Mouse (Mus musculus) testis, postnatal 10 days (tissue): ENCODE data around the gene Pax7.

ENCODE experiments used
- DNase-seq: peaks from one replicate; pipeline ENCODE4 v3.0.0; 2021; ENCODE audit warnings: low spot score

Gene Pax7

DNA sequence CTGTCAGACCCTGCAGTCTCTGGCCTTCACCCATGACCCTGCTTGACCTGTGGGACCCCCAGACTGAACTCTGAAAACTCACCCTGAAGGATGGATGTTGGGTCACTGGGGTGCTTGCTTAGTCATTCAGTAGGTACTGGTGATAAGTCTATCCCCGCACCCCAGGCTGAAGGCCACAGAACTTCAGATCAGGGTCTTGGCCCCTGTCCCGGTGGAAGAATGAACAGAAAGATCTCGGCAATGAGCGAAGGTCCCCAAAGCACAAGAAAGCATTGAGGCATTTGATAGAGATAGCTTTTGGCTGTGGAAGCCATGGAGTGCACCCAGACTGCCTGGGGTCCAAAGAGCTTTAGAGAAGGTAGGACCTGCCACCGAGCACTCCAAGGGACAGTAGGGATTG, 82.4 kb downstream of the Pax7 start:
- no peak for DNase-seq

DNA sequence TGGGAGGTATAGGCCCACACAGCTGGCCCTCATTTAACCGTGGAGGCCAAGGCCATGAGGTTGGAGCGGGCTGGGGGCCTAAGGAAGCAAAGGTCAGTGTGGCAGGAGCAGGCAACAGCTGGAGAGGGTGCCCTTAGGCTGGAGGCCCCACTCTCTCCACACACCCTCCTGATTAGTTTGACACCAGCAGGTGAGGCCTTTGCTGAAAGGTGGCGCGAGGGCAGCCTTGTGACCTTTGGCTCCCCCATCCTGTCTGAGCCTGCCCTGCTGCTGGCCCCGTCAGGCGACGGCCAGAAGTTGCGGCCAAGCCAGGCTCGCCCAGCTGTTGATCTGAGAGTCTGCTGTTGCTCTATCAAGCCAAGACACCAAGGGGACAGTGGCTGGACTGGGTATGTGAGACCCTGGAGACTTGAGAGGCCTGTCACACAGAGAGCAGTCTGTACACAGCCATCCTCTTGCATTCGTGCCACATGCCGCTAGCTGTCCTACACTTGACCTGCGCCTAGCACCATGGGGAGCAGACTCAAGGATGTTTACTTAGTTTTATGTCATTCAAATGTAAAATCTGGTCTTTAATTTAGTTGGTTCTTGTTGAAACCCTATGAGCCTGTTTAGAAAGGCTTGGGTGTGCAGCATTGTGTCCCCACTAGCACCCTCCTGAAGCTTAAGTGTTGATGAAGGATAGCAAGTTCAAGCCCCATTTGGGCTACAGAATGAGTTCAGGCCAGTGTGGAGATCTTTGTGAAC, 86.0 kb downstream of the Pax7 start:
- no peak for DNase-seq

DNA sequence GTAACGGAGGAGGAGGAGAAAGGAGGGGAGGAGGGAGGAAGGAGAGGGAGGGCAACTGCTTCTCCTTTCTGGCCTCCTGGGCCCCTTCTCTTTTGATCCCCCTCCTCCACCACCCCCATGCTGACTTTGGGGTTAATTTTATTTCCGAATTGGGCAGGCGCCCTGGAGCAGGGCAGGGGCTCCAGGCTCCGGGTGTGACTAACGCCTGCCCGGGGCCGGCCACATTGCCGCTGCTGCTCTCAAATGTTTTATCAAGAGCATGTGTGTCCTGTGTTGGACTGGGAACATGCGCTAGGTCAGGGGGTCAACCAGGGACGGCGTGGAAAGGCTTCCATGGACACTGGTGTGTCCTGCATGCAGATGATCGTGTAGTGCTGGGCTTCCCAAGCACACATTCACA, 87.2 kb downstream of the Pax7 start:
- DNase-seq = no peak

DNA sequence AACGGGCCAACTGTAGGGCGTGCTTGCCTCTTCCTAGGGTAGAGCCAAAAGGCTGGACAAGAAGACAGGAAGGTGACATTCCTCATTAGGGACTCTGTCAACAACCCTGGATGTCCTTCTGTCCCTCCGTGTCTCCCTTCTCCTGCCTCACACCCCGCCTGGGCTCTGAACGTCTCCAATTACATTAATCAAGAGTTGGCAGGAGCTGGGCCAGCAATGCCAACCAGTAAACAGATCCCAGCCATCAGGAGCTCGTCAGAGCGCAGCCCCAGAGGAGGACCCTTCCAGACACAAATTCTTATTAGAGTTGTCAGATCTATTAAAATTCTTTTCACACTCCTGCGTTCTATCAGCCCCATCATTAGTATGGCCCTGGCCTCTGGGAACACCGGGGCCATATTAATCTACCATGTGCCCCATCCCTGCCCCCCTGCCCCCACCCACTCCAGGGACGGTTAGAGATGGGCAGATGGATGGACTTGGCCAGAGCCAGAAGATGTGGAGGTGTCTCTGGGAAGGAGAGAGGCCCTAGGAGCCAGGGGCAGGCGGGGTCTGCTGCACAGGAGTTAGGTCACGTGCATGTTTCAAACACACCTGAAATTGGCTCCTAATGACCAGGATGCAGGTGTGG, 88.4 kb downstream of the Pax7 start:
- no peak for DNase-seq

DNA sequence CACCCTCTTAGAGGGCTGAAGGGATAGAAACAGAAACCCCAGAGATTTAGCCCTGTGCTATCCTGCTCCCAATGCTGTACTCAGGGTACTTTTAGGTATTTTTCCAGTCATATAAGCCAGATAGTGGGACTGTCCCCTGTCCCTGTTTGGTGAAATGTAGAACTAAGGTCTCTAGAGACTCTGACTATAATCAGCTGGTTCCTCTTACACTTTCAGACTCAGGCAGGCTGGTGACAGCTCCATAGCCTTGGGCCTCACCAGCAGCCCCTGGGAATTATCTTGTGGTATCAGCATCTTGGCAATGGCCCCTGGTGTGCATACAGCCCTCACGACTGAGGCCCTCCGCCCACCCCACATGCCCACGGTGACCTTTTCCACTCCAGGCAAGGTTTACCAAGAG, 89.7 kb downstream of the Pax7 start:
- no peak for DNase-seq

DNA sequence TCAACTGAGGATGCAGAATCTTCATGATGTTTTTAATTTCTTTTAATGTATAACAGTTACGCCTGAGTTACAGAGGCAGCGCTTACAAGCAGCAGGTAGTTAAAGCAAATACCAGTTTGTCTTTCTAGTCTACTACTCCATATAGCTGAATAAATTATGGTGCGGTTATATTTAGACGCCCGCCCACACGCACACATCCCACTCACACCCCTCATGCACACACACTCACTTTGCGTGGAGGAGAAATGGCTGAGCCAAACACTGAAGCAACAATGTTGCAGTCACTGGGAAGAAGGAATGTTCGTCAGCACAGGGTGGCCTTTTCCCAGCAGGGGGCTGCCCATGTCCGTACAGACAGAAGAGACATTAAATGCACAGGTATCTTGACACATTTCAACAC, 96.3 kb downstream of the Pax7 start:
- no peak for DNase-seq

DNA sequence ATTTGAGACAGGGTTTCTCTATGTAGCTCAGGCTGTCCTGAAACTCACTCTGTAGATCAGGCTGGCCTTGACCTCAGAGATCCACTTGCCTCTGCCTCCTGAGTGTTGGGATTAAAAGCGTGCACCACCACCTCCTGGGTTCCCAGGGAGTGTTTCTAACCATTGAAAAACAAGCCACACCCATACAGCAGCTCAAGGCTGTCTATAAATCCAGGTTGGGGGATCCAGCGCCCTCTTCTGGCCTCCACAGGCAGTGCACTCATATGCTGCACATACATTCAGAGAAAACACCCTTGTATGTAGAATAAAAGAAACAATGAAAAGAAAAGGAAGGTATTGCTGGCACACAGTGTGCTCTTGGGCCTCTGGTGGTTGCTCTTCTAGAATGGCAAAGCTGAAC, 106.2 kb downstream of the Pax7 start:
- DNase-seq = no peak

DNA sequence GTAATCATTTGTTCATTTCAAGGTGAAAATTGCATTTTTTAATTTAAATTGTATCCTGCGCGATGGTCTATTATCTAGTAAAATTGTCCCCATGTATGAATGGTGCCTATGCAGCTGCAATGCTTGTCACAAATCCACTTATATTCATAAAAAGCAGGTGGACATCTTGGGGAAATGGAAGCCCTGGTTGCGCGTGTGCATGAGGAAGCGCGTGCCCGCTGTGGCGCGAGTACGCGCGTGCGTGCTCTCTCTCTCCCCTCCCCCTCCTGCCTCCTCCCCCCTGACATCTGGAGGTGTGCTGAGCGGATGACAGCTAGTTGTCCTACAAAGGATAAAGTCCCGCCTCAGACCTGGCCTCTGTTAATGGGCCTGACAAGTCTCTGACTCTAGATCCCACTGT, 107.9 kb downstream of the Pax7 start:
- no peak for DNase-seq

DNA sequence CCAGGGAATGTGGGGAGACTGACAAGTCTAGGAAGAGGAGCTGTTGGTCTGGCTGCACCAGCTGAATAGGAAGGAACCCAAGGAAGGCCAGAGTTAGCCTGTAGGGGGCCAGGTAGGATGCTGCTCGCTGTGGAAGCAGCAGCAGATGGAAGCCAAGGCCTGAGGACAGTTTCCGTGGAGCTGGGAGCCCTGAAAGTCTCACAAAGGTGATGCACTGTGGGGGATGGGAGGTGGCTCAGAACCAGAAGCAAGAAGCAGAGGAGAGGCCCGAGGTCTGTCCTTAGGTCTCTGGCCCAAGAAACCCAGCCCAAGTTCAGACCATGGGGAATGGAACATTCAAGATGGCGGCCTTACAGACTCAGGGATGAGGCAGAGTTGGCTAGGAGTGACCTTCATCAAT, 109.0 kb downstream of the Pax7 start:
- DNase-seq = no peak

DNA sequence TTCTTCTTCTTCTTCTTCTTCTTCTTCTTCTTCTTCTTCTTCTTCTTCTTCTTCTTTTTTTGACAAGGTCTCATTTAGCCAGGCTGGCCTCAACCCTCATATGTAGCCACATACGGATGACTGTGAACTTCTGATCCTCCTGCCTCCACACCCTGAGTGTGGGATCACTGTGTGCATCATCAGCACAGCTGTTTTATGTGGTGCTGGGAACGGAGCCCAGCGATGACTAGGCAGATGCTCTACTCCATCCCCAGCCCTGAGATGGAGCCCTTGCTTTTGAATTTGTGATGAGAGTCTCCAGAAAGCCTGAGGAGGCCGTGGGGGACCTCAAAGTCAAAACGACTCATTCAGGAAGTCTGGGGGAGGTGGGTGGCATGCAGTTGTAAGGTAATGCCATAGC, 114.3 kb downstream of the Pax7 start:
- DNase-seq = no peak

DNA sequence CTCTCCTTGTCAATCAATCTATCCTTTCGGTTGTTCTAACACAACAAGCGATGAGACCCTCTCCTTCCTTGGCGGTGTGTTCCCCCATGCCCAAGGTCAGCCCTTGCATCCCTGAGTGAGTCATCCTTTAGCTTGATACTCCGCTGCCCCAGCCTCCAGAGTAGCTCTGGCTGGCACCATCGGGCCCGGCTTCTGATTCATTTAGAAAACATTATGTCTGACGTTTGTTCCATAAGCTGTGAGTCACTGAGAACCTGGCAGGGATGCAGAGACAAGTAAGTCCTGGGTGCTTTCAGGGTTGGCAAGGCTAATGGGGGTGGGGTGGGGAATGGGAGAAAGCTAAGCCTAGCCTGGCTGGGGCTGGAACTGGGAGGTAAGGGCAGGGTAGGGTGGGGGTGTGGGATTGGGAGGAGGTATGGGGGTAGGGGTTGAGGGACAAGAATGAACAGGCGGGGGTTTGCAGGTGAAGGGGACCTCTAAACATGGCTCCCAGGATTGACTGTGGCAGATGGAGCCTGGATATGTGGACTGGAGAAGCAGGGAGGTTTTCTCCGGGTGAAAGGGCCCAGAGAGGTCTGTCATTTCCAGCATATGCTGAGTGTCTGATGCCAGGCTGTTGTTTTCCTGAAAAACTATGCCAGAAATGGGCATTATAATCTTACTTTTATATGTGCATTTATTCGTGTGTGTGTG, 116.7 kb downstream of the Pax7 start:
- DNase-seq = no peak

DNA sequence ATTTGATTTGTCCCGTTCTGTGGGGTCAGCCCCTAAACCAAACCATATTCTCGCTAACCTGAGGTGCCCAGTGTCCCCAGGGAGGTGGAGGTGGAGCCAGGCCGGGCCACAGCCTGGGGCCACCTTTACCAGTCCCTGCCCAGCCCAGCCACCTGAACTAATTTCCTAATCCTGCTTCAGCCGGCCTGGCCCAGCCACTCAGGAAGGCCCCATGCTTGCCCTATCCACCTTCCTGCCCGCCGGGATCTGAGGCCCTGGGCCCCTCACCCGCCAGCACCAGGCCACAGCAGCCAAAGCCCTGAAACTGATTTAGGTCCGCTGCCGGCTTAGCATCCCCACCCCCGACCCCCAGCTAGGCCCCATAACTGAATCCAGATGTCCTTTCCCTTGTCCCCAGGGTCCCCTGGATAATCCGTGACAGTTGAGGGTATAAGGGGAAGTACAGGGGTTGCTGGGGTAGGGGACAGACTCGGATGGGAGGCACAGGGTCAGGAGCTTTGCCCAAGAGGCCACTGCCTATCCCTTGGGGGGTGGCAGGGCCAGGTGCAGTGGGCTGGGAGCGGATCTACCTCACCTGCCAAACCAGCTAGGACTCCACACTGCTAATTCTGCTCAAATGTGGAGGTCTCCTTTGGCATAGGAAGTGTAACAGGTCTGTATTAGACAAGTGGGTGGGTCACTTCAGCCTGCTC, 117.9 kb downstream of the Pax7 start:
- DNase-seq = no peak

DNA sequence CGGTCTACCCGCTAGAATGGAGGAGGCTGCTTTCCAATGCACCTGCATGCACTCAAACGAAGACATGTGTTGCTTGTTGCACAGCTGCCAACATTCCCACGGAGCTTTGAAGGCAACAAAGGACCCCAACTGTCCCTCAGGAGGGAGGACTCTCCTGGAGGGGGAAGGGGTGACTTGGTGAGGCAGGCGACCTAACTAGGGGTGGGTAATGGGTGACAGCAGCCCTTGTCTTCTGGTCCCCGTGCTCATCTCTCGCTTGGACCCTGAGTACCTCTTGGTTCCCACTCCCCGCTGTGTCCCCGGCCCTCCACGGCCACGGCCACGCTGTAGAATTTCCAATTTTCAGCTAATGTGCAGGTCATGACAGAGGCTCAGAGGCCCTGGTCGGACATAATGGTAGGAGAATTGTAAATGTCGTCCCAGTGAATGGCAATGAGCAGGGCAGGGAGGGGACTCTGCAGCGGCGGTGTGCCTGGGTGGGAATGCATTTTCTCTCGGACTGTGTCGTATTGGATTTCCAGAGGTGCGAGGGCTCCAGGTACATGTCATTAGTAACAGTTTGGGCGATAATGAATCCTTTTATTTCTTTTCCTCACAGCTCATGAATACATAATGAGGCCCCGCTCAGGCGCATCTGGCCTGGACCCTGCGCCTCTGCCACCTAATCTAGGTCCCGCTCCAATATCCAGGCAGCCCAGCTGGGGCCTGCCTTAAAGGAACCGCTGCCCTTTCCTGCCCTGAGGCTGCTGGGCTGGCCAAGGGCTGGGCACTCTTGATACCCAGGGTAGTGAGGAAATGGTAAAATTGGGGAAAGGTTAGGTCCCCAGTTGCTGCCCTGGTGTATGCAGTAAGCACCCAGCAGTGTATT, 122.6 kb downstream of the Pax7 start:
- no peak for DNase-seq

DNA sequence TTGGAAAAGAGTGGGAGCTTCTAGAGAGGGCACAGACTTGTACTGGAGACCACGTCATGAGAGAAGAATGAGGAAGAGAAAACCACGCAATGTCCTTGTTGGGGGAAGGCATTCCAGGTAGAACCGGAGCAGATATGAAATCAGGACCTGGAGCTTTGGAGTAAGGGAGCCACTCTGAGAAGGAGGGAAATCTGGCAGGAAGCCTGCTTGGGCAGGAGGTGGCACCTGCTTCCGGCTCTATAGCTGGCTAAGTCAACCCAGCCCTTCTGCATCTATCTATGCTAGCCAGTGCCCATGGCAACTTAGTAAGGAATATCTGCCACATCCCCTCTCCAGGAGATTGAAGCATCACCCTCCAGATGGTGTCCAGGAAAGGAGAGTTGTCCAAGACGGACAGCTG, 127.3 kb downstream of the Pax7 start:
- no peak for DNase-seq

DNA sequence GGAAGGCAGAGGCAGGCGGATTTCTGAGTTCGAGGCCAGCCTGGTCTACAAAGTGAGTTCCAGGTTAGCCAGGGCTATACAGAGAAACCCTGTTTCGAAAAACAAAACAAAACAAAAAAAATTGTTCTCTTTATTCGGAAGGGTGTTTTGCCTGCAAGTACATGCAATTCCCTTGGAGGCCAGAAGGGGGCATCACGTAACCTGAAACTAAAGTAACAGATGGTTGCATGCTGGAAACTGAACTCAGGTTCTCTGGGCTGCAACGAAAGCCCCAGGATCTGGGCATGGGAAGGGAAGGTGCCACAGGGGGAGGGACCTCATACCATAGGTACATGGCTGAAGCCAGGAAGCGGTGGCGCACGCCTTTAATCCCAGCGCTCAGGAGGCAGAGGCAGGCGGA, 129.9 kb downstream of the Pax7 start:
- no peak for DNase-seq

DNA sequence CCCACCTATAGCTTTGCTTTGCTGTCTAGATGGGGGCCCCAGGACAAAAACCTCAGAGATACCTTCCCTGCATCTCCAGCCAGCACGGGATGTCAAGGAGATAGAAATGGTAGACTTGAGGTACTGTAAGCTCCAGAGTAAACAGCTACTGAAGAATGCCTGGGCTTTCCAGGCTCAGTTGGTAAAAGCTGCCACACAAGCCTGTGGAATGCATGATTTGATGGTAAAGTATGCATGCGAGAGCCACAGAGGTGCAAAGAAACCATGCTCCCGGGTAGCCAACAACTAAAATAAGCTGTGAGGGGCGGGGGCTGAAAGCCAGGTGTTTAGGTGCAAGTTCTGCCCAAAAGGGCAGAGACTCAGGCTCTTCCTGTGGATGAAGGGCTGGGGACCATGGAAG, 130.4 kb downstream of the Pax7 start:
- no peak for DNase-seq

DNA sequence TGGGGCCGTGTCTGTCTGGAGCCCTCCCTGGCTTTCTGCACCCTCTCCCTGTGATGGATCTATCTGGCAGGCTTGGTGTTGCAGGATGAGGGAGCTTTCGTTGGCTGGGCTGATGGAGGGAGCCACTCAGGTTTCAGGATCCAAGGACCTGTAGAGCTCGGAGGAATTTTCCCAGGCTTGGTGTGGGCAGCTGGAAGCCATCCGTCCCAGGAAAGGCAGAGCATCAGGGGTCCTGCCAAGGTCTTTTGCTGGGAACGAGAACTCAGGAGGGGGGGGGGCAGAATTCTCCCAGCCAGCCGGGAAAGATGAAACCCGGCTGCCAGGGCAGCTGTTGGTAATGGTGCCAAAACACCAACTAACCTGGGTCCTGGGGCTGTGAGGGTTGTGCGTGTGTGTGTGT, 134.7 kb downstream of the Pax7 start:
- DNase-seq = no peak

DNA sequence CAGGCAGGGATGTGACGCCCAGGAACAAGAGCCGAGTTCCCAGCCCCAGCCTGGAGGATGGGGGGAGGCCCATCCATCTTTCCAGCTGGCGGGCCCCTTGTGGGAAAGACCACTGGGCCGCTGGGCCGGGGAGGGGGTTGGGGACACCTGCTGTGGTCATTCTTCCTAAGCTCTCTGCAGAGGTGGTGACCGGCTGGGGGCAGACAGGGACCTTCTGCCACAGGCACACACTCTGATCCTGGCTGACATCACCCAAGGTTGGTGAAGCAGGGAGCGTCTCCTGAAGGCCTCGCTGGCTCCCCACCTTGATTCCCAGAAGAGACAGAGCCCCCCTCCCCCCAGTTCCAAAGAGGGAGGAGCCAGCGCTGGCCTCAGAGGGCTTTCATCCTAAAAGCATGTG, 135.6 kb downstream of the Pax7 start:
- DNase-seq = no peak

DNA sequence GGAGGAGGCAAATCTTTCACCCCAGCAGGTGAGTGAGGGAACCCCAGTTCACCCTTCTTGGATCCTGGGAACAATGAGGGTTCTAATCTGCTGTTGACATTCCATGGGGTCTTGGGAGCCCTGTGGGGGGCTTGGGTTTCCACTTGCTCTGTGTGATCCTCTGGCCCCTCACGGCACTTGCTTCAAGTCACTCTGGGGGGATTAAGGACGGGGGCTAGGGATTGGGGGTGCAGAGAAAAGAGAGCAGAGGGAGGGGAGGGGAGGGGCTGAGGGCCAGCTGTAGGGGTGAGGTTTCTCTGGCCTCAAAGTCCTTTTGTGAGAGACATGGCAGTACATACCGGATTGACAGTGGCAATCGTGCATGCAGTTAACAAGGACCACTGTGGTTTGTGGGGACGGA, 140.0 kb downstream of the Pax7 start:
- no peak for DNase-seq

DNA sequence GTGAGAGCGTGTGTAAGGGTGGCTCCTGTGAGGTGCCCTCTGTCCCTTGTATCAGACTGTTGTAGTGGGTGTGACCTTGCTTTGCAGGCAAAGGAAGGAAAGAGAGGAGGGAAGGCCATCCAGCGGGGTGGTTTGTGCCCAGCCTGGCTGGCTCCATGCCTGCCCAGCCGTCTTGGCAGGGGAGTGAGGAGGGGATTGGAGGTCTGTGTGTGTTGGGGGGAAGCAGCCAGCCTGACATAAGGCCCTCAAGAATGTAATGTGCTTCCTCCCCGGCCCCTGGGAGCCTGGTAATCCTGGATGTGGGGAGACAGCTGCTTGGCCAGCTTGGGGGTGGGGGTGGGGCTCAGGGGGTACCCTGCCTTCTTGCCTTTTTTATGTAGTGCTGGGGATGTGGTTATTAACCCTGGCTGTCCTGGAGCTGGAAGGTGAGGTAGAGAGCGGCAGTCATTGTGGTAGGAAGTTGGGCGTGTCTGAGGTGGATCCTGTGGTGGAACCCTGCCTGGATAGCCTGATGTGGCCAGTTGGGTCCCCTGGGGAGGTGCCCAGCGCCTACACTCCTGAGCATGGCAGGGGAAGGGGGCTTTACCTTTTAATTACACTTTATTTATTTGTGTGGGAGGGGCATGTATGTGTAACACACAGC, 143.6 kb downstream of the Pax7 start:
- no peak for DNase-seq

DNA sequence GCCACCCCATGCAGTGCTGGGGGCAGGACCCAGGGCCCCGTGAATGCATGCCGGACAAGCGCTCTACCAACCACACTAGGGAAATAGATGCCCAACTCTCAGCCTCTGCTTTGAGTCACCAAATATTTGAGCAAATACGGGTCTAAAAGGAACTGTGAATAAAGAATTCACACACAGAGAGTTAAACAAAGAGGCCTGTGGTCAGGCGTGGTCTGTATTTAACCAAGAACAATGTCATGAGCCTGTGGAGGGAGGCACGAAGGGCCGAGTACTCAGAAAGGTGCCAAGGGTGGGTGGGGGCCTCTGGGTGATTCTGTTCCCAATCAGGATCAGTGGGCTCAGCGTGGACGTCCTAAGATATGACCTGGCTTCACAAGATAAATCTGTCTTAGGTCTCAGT, 145.3 kb downstream of the Pax7 start:
- no peak for DNase-seq
